Comparison of ENCODE assay signal across 9 mouse cellular contexts in the genomic region with DNA sequence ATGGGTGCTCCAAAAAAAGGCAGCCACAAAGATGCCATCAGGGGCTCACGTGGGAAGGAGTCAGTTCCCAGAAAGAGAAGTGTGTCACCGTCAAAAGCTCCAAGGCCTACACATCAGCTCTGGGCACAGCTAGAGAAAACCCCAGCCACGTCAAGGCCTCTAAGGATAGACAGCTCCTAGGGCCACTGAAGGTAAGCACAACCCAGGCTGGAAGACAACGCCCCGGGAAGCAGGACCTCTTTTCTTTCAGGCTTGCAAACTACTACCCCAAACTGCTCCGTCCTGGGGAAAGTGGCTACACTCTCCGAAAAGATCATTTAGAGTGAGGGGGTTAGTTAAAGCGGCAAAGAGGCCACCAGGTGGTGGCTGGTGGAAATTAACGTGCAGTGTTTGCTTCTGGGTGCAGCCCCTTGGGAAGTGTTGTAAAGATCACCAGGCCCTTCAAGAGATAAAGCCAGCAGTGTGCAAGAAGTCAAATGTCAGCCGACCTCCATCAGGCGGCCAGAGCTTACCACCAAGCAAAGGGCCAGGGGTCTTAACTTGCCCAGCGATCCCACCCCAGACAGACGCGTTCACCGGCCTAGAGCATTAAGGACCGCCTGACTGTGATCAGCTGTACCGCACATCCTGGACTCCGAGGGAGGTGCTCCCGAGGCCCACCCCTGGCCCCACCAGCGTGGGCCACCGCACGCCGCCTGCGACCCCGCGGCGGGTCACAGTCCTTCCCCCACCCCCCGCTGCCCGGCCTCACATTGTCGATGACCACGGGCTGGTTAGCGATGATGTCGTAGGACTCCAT. TPM values are rescaled to one million over a fixed set of nuclear protein-coding genes. Genes with fewer than 3 reads are reported as not detected.
A peak's percentile ranks its signal among the peaks of the same experiment; 100 is the strongest.
DNase-seq lines count a peak whose midpoint lies in the region; ATAC-seq and TF ChIP-seq lines count a peak whose summit lies in the region.
"Had no signal": no experiment of that assay in that cellular context is flagged by ENCODE, and none has a peak within 500 bp of the region (broad histone marks: within the 10 kb centered on the region; RNA-seq: fewer than 3 reads in every experiment).

No protein-coding gene starts in this region.

- peak; percentile 32 for DNase-seq in cerebellum, adult 11 months
- no peak for DNase-seq in cerebellum, postnatal 4 days (ENCODE audit: low spot score in 2 of 2)
- no peak for DNase-seq in ES-E14 (ENCODE audit: low read depth, low spot score)
- peak; percentile 59 to 66 for DNase-seq in cerebellum, postnatal 10 days
- no peak for DNase-seq in heart, embryonic 10.5 days (ENCODE audit: low spot score)
- DNase-seq in retina, postnatal 1 day: peak; percentile 56

- peak overlapping the region; percentile 61 for H3K4me2 ChIP-seq in kidney, embryonic 14.5 days (replicated peaks; ENCODE audit: low read depth, low read length)
- H3K4me2 ChIP-seq in lung, embryonic 16.5 days (ENCODE audit: low read depth, low read length): peak overlapping the region; percentile 86

- no peaks in the 10 kb centered on the region for H3K9me3 ChIP-seq in ES-E14 (ENCODE audit: control insufficient read depth, insufficient read depth, low read depth, low read length)
- H3K9me3 ChIP-seq in heart, embryonic 10.5 days: no peaks in the 10 kb centered on the region
- H3K9me3 ChIP-seq in kidney, embryonic 14.5 days (ENCODE audit: control insufficient read depth, low read length): no peaks in the 10 kb centered on the region
- no peaks in the 10 kb centered on the region for H3K9me3 ChIP-seq in lung, embryonic 16.5 days (ENCODE audit: control insufficient read depth, low read length)

- peak overlapping the region; percentile 49; the same call in 1 of the 2 replicates for H3K27ac ChIP-seq in ES-E14 (ENCODE audit: insufficient read depth, low read depth, low read length, poor library complexity, severe bottlenecking)
- peak overlapping the region; percentile 93 for H3K27ac ChIP-seq in heart, embryonic 10.5 days
- H3K27ac ChIP-seq in kidney, embryonic 14.5 days (ENCODE audit: low read depth, low read length): peak overlapping the region; percentile 83
- peak overlapping the region; percentile 79 for H3K27ac ChIP-seq in lung, embryonic 16.5 days (ENCODE audit: low read length)

- H3K4me3 ChIP-seq in ES-E14 (ENCODE audit: insufficient read depth in 1 of 2, low read depth in 1 of 2, low read length in 2 of 2, poor library complexity in 1 of 2, severe bottlenecking in 1 of 2): peak overlapping the region; percentile 92 to 98
- H3K4me3 ChIP-seq in heart, embryonic 10.5 days: peak overlapping the region; percentile 98
- H3K4me3 ChIP-seq in kidney, embryonic 14.5 days (ENCODE audit: low read length): peak overlapping the region; percentile 94
- peak overlapping the region; percentile 98 for H3K4me3 ChIP-seq in lung, embryonic 16.5 days (ENCODE audit: low read length)

- in situ Hi-C loops in ES-E14 (cut with MboI; ENCODE audit: low sequenced_read_pairs in 2 of 2, unreplicated experiment in 2 of 2): no loop called here

- peaks cover 10 to 17% of the 10 kb centered on the region in 2 experiments for H3K4me1 ChIP-seq in ES-E14 (ENCODE audit: control insufficient read depth in 2 of 2, insufficient read depth in 2 of 2, low read length in 2 of 2, poor library complexity in 1 of 2)
- H3K4me1 ChIP-seq in heart, embryonic 10.5 days: peaks cover 23% of the 10 kb centered on the region
- H3K4me1 ChIP-seq in kidney, embryonic 14.5 days (ENCODE audit: control insufficient read depth, insufficient read depth, low read length): peaks cover 13% of the 10 kb centered on the region
- peaks cover 13% of the 10 kb centered on the region for H3K4me1 ChIP-seq in lung, embryonic 16.5 days (replicated peaks; ENCODE audit: control insufficient read depth, insufficient read depth, low read length)

- peaks cover 28% of the 10 kb centered on the region for H3K36me3 ChIP-seq in ES-E14 (ENCODE audit: control insufficient read depth, insufficient read depth, low read length, poor library complexity, severe bottlenecking)
- H3K36me3 ChIP-seq in heart, embryonic 10.5 days: peaks cover 33% of the 10 kb centered on the region
- peaks cover 30% of the 10 kb centered on the region for H3K36me3 ChIP-seq in kidney, embryonic 14.5 days (ENCODE audit: control insufficient read depth, insufficient read depth, low read length)
- peaks cover 4% of the 10 kb centered on the region; the same call in 1 of the 2 replicates for H3K36me3 ChIP-seq in lung, embryonic 16.5 days (ENCODE audit: control insufficient read depth, insufficient read depth, low read length)

- peak overlapping the region; percentile 93 for H3K9ac ChIP-seq in ES-E14 (ENCODE audit: insufficient read depth, low read depth, low read length, poor library complexity, severe bottlenecking)
- peak overlapping the region; percentile 91 for H3K9ac ChIP-seq in kidney, embryonic 14.5 days (ENCODE audit: low read depth, low read length)
- peak overlapping the region; percentile 94 for H3K9ac ChIP-seq in lung, embryonic 16.5 days (ENCODE audit: low read length)

- 2% methylated on average over 33 of the region's 33 CpGs for WGBS in heart, embryonic 10.5 days
- under 1% methylated on average over 33 of the region's 33 CpGs for WGBS in kidney, embryonic 14.5 days
- under 1% methylated on average over 33 of the region's 33 CpGs for WGBS in lung, embryonic 16.5 days

- peak; percentile 72 for ATAC-seq in kidney, embryonic 14.5 days (ENCODE audit: low FRiP score, low TSS enrichment)
- peak; percentile 74 for ATAC-seq in lung, embryonic 16.5 days (ENCODE audit: low read depth)

- H3K27me3 ChIP-seq in heart, embryonic 10.5 days (ENCODE audit: insufficient read depth, poor library complexity, severe bottlenecking): no peaks in the 10 kb centered on the region
- no peaks in the 10 kb centered on the region for H3K27me3 ChIP-seq in kidney, embryonic 14.5 days (ENCODE audit: control insufficient read depth, insufficient read depth, low read length)
- H3K27me3 ChIP-seq in lung, embryonic 16.5 days (ENCODE audit: control insufficient read depth, insufficient read depth, low read depth, low read length): no peaks in the 10 kb centered on the region

TF ChIP-seq in ES-E14, 5 proteins besides CTCF, POLR2A, EP300 and RAD21:
- TF ChIP-seq ZNF384 (IDR thresholded peaks at IDR 0.05; ENCODE audit: low read depth, low read length) (no peak), ZC3H11A (IDR thresholded peaks at IDR 0.05; ENCODE audit: borderline replicate concordance, low read depth, low read length) (no peak), HCFC1 (IDR thresholded peaks at IDR 0.05; ENCODE audit: borderline replicate concordance, insufficient read depth, low read length) (no peak; the same call in 1 of the 2 replicates), MAFK (IDR thresholded peaks at IDR 0.05; ENCODE audit: insufficient read depth, low read depth, low read length) (no peak), CHD2 (IDR thresholded peaks at IDR 0.05; ENCODE audit: low read depth, low read length) (no peak)
TF ChIP-seq in ES-E14: peak in this region for 0.

RNA-seq across cellular contexts. Expression of a gene that starts 0.7 kb away (rescaled TPM):
- total RNA-seq in ES-E14 (2012; rRNA removed): not detected in 2 replicates
- not detected in 2 replicates for polyA plus RNA-seq in heart, embryonic 10.5 days (2016; fragmentation: Nextera tagmentation; extraction: Ambion mirVana)
- 0.34 TPM in 1 of 2 replicates, not detected in the other for polyA plus RNA-seq in kidney, embryonic 14.5 days (2014; fragmentation: Nextera tagmentation; extraction: Ambion mirVana)
- not detected in 2 replicates for polyA plus RNA-seq in lung, embryonic 16.5 days (2015; fragmentation: Nextera tagmentation; extraction: Ambion mirVana)

RNA-seq across cellular contexts. Expression of a gene that starts 5.0 kb away (rescaled TPM):
- total RNA-seq in ES-E14 (2012; rRNA removed): 115 and 129 TPM in 2 replicates
- 126 and 133 TPM in 2 replicates for polyA plus RNA-seq in heart, embryonic 10.5 days (2016; fragmentation: Nextera tagmentation; extraction: Ambion mirVana)
- 59.9 and 93.0 TPM in 2 replicates for polyA plus RNA-seq in kidney, embryonic 14.5 days (2014; fragmentation: Nextera tagmentation; extraction: Ambion mirVana)
- 90.0 and 93.1 TPM in 2 replicates for polyA plus RNA-seq in lung, embryonic 16.5 days (2015; fragmentation: Nextera tagmentation; extraction: Ambion mirVana)

RNA-seq across cellular contexts. Expression of a gene that starts 18.0 kb away (rescaled TPM):
- total RNA-seq in ES-E14 (2012; rRNA removed): 598 and 769 TPM in 2 replicates
- 894 and 1,099 TPM in 2 replicates for polyA plus RNA-seq in heart, embryonic 10.5 days (2016; fragmentation: Nextera tagmentation; extraction: Ambion mirVana)
- polyA plus RNA-seq in kidney, embryonic 14.5 days (2014; fragmentation: Nextera tagmentation; extraction: Ambion mirVana): 659 and 772 TPM in 2 replicates
- 514 and 543 TPM in 2 replicates for polyA plus RNA-seq in lung, embryonic 16.5 days (2015; fragmentation: Nextera tagmentation; extraction: Ambion mirVana)

RNA-seq across cellular contexts. Expression of a gene that starts 26.3 kb away (rescaled TPM):
- 8.0 and 11.2 TPM in 2 replicates for total RNA-seq in ES-E14 (2012; rRNA removed)
- 1.8 and 4.1 TPM in 2 replicates for polyA plus RNA-seq in heart, embryonic 10.5 days (2016; fragmentation: Nextera tagmentation; extraction: Ambion mirVana)
- polyA plus RNA-seq in kidney, embryonic 14.5 days (2014; fragmentation: Nextera tagmentation; extraction: Ambion mirVana): 1.2 and 1.3 TPM in 2 replicates
- 4.4 and 5.5 TPM in 2 replicates for polyA plus RNA-seq in lung, embryonic 16.5 days (2015; fragmentation: Nextera tagmentation; extraction: Ambion mirVana)
- total RNA-seq: left cerebral cortex, postnatal 25 days had no signal

RNA-seq across cellular contexts. Expression of a gene that starts 52.3 kb away (rescaled TPM):
- 2.5 and 5.0 TPM in 2 replicates for total RNA-seq in ES-E14 (2012; rRNA removed)
- 0.05 and 0.27 TPM in 2 replicates for polyA plus RNA-seq in heart, embryonic 10.5 days (2016; fragmentation: Nextera tagmentation; extraction: Ambion mirVana)
- polyA plus RNA-seq in kidney, embryonic 14.5 days (2014; fragmentation: Nextera tagmentation; extraction: Ambion mirVana): 0.18 and 0.46 TPM in 2 replicates
- polyA plus RNA-seq in lung, embryonic 16.5 days (2015; fragmentation: Nextera tagmentation; extraction: Ambion mirVana): 1.5 and 1.9 TPM in 2 replicates

Comparison
In these comparisons a context has a peak if more than half of its experiments do, and no peak if none do; other contexts are left out.
1. DNase-seq: peak in cerebellum, adult 11 months (single experiment), cerebellum, postnatal 10 days (2 of 2) and retina, postnatal 1 day (single experiment); none in cerebellum, postnatal 4 days (0 of 2), ES-E14 (single experiment) and heart, embryonic 10.5 days (single experiment).
2. Peak in every context shown above with its lines, with median percentiles within 50 percentile points of each other: H3K27ac ChIP-seq, H3K4me3 ChIP-seq and H3K9ac ChIP-seq.